Mouse (Mus musculus) olfactory bulb, adult 2 months (tissue): ENCODE measurements around the gene Abcg4.

ENCODE experiments used
- CTCF ChIP-seq: fragments of 200-500 bp; IDR thresholded peaks from 2 replicates; pipeline ENCODE4 v1.5.1; 2012; ENCODE audit warnings: low read depth, mild to moderate bottlenecking, low read length, moderate library complexity; ENCODE audit not compliant: insufficient read depth
- POLR2A ChIP-seq: fragments of 200-500 bp; IDR thresholded peaks from 2 replicates; pipeline ENCODE4 v1.6.1; 2012; ENCODE audit warnings: mild to moderate bottlenecking, low read depth, low read length, moderate library complexity; ENCODE audit not compliant: insufficient read depth

DNA sequence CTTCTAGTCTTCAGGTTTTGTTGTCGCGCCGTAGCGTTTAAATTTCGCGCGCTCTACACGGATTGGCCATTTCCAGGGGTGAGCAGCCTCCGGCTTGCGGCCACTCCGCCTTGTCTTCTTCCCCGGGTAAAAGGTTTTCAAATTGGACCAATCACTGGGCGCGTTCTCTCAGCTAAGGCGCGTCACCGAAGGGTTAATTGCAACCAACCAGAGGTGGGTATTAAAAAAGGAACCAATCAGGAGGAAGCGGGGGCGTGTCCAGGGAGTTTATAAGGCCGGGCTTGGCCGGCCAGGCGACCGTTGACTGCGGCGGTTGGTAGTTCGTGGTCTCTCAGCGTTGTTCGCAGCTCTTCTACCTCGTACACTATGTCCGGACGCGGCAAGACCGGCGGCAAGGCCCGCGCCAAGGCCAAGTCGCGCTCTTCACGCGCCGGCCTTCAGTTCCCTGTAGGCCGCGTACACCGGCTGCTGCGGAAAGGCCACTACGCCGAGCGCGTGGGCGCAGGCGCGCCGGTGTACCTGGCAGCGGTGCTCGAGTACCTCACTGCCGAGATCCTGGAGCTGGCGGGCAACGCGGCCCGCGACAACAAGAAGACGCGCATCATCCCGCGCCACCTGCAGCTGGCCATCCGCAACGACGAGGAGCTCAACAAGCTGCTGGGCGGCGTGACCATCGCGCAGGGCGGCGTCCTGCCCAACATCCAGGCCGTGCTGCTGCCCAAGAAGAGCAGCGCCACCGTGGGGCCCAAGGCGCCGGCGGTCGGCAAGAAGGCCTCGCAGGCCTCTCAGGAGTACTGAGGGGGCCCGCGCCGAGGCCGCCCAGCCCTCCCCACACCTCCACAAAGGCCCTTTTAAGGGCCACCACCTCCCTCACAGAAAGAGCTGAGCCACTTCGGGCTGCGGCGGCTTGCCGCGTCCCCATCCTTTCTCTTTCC lies 46.2 kb upstream of the Abcg4 start, which contains the start of gene H2afx:
- TF ChIP-seq POLR2A (peak; percentile 100), CTCF (no peak)
